Mouse (Mus musculus) thymus, adult 18-20 months (tissue): Measurements from ENCODE around the gene Cd40.
A peak's percentile ranks its signal among the peaks of the same experiment; 100 is the strongest.

Experiments used
- DNase-seq, 2 experiments: peaks; one replicate each; pipeline ENCODE4 v3.0.0; 2022; ENCODE audit warnings: mixed read lengths in 2 of 2

Cd40 gene

GRCm38 (mm10) chr2:165059961-165060360 is 4.5 kb downstream of the Cd40 start:
- DNase-seq, result no peak

GRCm38 (mm10) chr2:165061638-165062433 is 6.4 kb downstream of the Cd40 start:
- DNase-seq, result no peak

GRCm38 (mm10) chr2:165064489-165064888 is 9.1 kb downstream of the Cd40 start:
- no peak for DNase-seq

GRCm38 (mm10) chr2:165068806-165069205 is 13.4 kb downstream of the Cd40 start:
- DNase-seq, result no peak

- DNase-seq, result peak in 1 of 2 experiments; percentile 19
Observed at GRCm38 (mm10) chr2:165070096-165070816, 14.8 kb downstream of the Cd40 start.

- DNase-seq, result no peak
Observed at GRCm38 (mm10) chr2:165073381-165073781, 18.0 kb downstream of the Cd40 start.

GRCm38 (mm10) chr2:165074081-165074884 is 18.9 kb downstream of the Cd40 start:
- no peak for DNase-seq

- peak; percentile 20 to 29 for DNase-seq
Observed at GRCm38 (mm10) chr2:165074937-165075336, 19.5 kb downstream of the Cd40 start.

GRCm38 (mm10) chr2:165077055-165077454 is 21.6 kb downstream of the Cd40 start:
- DNase-seq, result no peak

GRCm38 (mm10) chr2:165078045-165078444 is 22.6 kb downstream of the Cd40 start:
- DNase-seq, result no peak

- DNase-seq, result no peak
Observed at GRCm38 (mm10) chr2:165078605-165079004, 23.2 kb downstream of the Cd40 start.

- no peak for DNase-seq
Observed at GRCm38 (mm10) chr2:165080657-165081056, 25.2 kb downstream of the Cd40 start.

GRCm38 (mm10) chr2:165081257-165081656 is 25.8 kb downstream of the Cd40 start:
- no peak for DNase-seq

GRCm38 (mm10) chr2:165086634-165087033 is 31.2 kb downstream of the Cd40 start:
- no peak for DNase-seq

GRCm38 (mm10) chr2:165089470-165089869 is 34.0 kb downstream of the Cd40 start:
- no peak for DNase-seq

- no peak for DNase-seq
Observed at GRCm38 (mm10) chr2:165090650-165091049, 35.2 kb downstream of the Cd40 start, which contains the start of gene 1700025C18Rik. Gene 1700025C18Rik, minus strand, starts transcription at chr2:165090750.

GRCm38 (mm10) chr2:165091433-165091965 is 36.1 kb downstream of the Cd40 start:
- no peak for DNase-seq

- no peak for DNase-seq
Observed at GRCm38 (mm10) chr2:165092393-165092792, 37.0 kb downstream of the Cd40 start.

- DNase-seq, result no peak
Observed at GRCm38 (mm10) chr2:165096367-165096766, 40.9 kb downstream of the Cd40 start.

GRCm38 (mm10) chr2:165098861-165099260 is 43.4 kb downstream of the Cd40 start:
- no peak for DNase-seq

GRCm38 (mm10) chr2:165100749-165101148 is 45.3 kb downstream of the Cd40 start:
- DNase-seq, result no peak

- DNase-seq, result no peak
Observed at GRCm38 (mm10) chr2:165102920-165103319, 47.5 kb downstream of the Cd40 start.
